ENCODE assay signal across 8 mouse cellular contexts in the genomic region with DNA sequence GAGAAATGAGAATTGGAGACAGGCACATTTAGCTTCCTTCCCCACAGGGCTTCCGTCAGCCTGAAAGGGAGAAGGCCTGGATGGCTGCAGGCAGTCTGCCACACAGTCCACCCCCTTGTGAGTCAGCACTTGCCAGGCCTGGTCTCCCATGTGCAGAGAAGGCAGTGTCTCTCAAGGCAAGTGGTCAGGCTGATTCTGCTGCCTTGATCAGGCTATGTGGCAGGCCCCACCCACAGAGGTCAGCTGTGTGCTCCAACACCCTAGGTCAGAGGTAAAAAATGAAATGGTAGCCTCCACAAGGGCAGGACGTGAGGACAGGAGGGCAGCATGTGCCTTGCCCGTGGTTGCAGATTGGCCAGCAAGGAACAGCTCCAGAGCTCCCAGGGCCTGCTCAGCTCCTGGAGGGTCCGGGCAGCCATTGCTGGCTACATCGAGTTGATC.
A peak's percentile ranks its signal among the peaks of the same experiment; 100 is the strongest.
DNase-seq lines count a peak whose midpoint lies in the region; ATAC-seq and TF ChIP-seq lines count a peak whose summit lies in the region.

No protein-coding gene starts in this region.

- H3K4me3 ChIP-seq in MEL (ENCODE audit: control insufficient read depth in 1 of 2, insufficient read depth in 1 of 2, low read depth in 2 of 2, low read length in 2 of 2): no peak overlapping the region
- H3K4me3 ChIP-seq in forebrain, embryonic 15.5 days: no peak overlapping the region
- no peak overlapping the region for H3K4me3 ChIP-seq in hindbrain, embryonic 10.5 days
- no peak overlapping the region for H3K4me3 ChIP-seq in liver, embryonic 14.5 days (ENCODE audit: insufficient read depth in 1 of 2, low read depth in 2 of 2, low read length in 2 of 2)

- TF ChIP-seq CTCF in MEL (IDR thresholded peaks at IDR 0.05 in 2 of 3, conservative IDR thresholded peaks at IDR 0.05 in 1 of 3; ENCODE audit: control insufficient read depth in 1 of 3, insufficient read depth in 1 of 3, low read depth in 2 of 3, low read length in 3 of 3, poor library complexity in 1 of 3, severe bottlenecking in 1 of 3): no peak
- no peak for TF ChIP-seq CTCF in liver, embryonic 14.5 days (IDR thresholded peaks at IDR 0.05; ENCODE audit: low read depth)

- H3K4me1 ChIP-seq in MEL (ENCODE audit: control insufficient read depth in 1 of 2, insufficient read depth in 2 of 2, low read length in 2 of 2): peaks cover 20 to 42% of the 10 kb centered on the region in 2 experiments
- H3K4me1 ChIP-seq in forebrain, embryonic 15.5 days: 0 out of 2 replicates have a peak, but pooled peaks cover 5% of the 10 kb centered on the region
- peaks cover 28% of the 10 kb centered on the region for H3K4me1 ChIP-seq in hindbrain, embryonic 10.5 days (replicated peaks)
- peaks cover 62 to 69% of the 10 kb centered on the region in 2 experiments for H3K4me1 ChIP-seq in liver, embryonic 14.5 days (replicated peaks; ENCODE audit: control insufficient read depth in 2 of 2, insufficient read depth in 2 of 2, low read length in 1 of 2)

- no peak for TF ChIP-seq RAD21 in MEL (IDR thresholded peaks at IDR 0.05; ENCODE audit: low read depth, low read length)

- H3K4me2 ChIP-seq in forebrain, embryonic 15.5 days (replicated peaks): no peak overlapping the region
- H3K4me2 ChIP-seq in liver, embryonic 14.5 days (ENCODE audit: low read depth): peak overlapping the region; percentile 6; the same call in 1 of the 2 replicates

- DNase-seq in heart, adult 18-20 months: peak; percentile 58 to 63
- no peak for DNase-seq in heart, postnatal 25 days (ENCODE audit: low spot score)
- peak; percentile 39 for DNase-seq in MEL (ENCODE audit: low read depth, low spot score)
- no peak for DNase-seq in hindbrain, embryonic 10.5 days (ENCODE audit: low spot score)
- DNase-seq in liver, embryonic 14.5 days (ENCODE audit: low read depth in 3 of 3, low spot score in 3 of 3): peak in 1 of 3 experiments; percentile 44
- peak; percentile 28 for DNase-seq in telencephalon, adult 2 months (ENCODE audit: low read depth, low spot score)
- DNase-seq in cerebellum, adult 11-12 months: no peak

- 71% methylated on average over 5 of the region's 5 CpGs for WGBS in forebrain, embryonic 15.5 days
- 79% methylated on average over 5 of the region's 5 CpGs for WGBS in hindbrain, embryonic 10.5 days
- WGBS in liver, embryonic 14.5 days (ENCODE audit: insufficient replicate concordance): 49% methylated on average over 5 of the region's 5 CpGs

- TF ChIP-seq POLR2A in MEL (IDR thresholded peaks at IDR 0.05; ENCODE audit: control insufficient read depth in 1 of 2, insufficient read depth in 1 of 2, low read depth in 1 of 2, low read length in 2 of 2, poor library complexity in 1 of 2): no peak

- H3K36me3 ChIP-seq in MEL (ENCODE audit: control insufficient read depth in 1 of 2, insufficient read depth in 2 of 2, low read length in 2 of 2): peaks cover 0 to 32% of the 10 kb centered on the region in 2 experiments; a peak in 2 of 4 replicates
- no peaks in the 10 kb centered on the region for H3K36me3 ChIP-seq in forebrain, embryonic 15.5 days
- H3K36me3 ChIP-seq in hindbrain, embryonic 10.5 days: no peaks in the 10 kb centered on the region
- H3K36me3 ChIP-seq in liver, embryonic 14.5 days (replicated peaks; ENCODE audit: control insufficient read depth, insufficient read depth, low read depth): no peaks in the 10 kb centered on the region

- no peak for ATAC-seq in forebrain, embryonic 15.5 days (replicated peaks)
- ATAC-seq in liver, embryonic 14.5 days (ENCODE audit: insufficient read depth): no peak

- H3K27me3 ChIP-seq in MEL (ENCODE audit: control insufficient read depth in 1 of 2, insufficient read depth in 2 of 2, low read length in 2 of 2): no peaks in the 10 kb centered on the region
- no peaks in the 10 kb centered on the region for H3K27me3 ChIP-seq in forebrain, embryonic 15.5 days
- H3K27me3 ChIP-seq in hindbrain, embryonic 10.5 days (ENCODE audit: insufficient read depth, poor library complexity, severe bottlenecking): no peaks in the 10 kb centered on the region
- no peaks in the 10 kb centered on the region for H3K27me3 ChIP-seq in liver, embryonic 14.5 days (ENCODE audit: control insufficient read depth, insufficient read depth, low read length)

- H3K27ac ChIP-seq in MEL (ENCODE audit: control insufficient read depth, low read depth, low read length): no peak overlapping the region
- peak overlapping the region; percentile 15; the same call in 1 of the 2 replicates for H3K27ac ChIP-seq in forebrain, embryonic 15.5 days (replicated peaks)
- H3K27ac ChIP-seq in hindbrain, embryonic 10.5 days: peak overlapping the region; percentile 78
- peak overlapping the region; percentile 75 for H3K27ac ChIP-seq in liver, embryonic 14.5 days

- intact Hi-C loops in heart, postnatal 25 days (cut with DNase I): loop anchor here (5.0 kb wide), 2 partner anchors 48 to 87 kb away; no protein-coding TSS in a partner anchor

- TF ChIP-seq EP300 in MEL (IDR thresholded peaks at IDR 0.05; ENCODE audit: low read depth in 1 of 2, low read length in 2 of 2): no peak
- no peak for TF ChIP-seq EP300 in liver, embryonic 14.5 days (IDR thresholded peaks at IDR 0.05; ENCODE audit: low read depth)

- no peaks in the 10 kb centered on the region for H3K9me3 ChIP-seq in MEL (replicated peaks; ENCODE audit: insufficient read depth, low read length)
- no peaks in the 10 kb centered on the region for H3K9me3 ChIP-seq in forebrain, embryonic 15.5 days
- no peaks in the 10 kb centered on the region for H3K9me3 ChIP-seq in hindbrain, embryonic 10.5 days
- H3K9me3 ChIP-seq in liver, embryonic 14.5 days (ENCODE audit: control insufficient read depth, low read length): no peaks in the 10 kb centered on the region

- no peaks in the 10 kb centered on the region for H3K79me2 ChIP-seq in MEL (ENCODE audit: control insufficient read depth, insufficient read depth, low read length, poor library complexity)

- no peak overlapping the region for H3K9ac ChIP-seq in MEL (ENCODE audit: control insufficient read depth, low read depth, low read length, poor library complexity, severe bottlenecking)
- H3K9ac ChIP-seq in forebrain, embryonic 15.5 days (replicated peaks): no peak overlapping the region
- H3K9ac ChIP-seq in liver, embryonic 14.5 days (replicated peaks): peak overlapping the region; percentile 27

TF ChIP-seq in MEL, 35 proteins besides CTCF, POLR2A, EP300 and RAD21:
- TF ChIP-seq SIN3A (IDR thresholded peaks at IDR 0.05; ENCODE audit: low read length) (no peak), MAFK (IDR thresholded peaks at IDR 0.05; ENCODE audit: borderline replicate concordance, low read depth, low read length) (no peak), RCOR1 (IDR thresholded peaks at IDR 0.05; ENCODE audit: low read depth, low read length) (no peak)
TF ChIP-seq in MEL: peak in this region for 0.

Comparison
In these comparisons a context has a peak if more than half of its experiments do, and no peak if none do; other contexts are left out.
1. DNase-seq: peak in heart, adult 18-20 months (2 of 2), MEL (single experiment) and telencephalon, adult 2 months (single experiment); none in heart, postnatal 25 days (single experiment), hindbrain, embryonic 10.5 days (single experiment) and cerebellum, adult 11-12 months (single experiment).